Mouse (Mus musculus) hematopoietic multipotent progenitor cell, adult 10-12 weeks (in vitro differentiated cells): ENCODE results near the gene Sdr39u1. TPM values are rescaled to one million over a fixed set of nuclear protein-coding genes. Genes with fewer than 3 reads are reported as not detected.

ENCODE experiments used
- polyA plus RNA-seq: library from polyadenylated mRNA; stranded (reverse); fragments of >175 nt; gene quantifications from 2 replicates; pipeline ENCODE4 v1.2.3, GENCODE M21; 2012; ENCODE audit warnings: low replicate concordance

The Sdr39u1 gene
- polyA plus RNA-seq = 13.1 and 24.5 TPM in 2 replicates

GRCm38 (mm10) chr14:55899701-55900413, at the start of gene Sdr39u1:
TSS of gene Sdr39u1 (minus strand) at chr14:55900293.

GRCm38 (mm10) chr14:55944575-55944974, 44.5 kb upstream of the Sdr39u1 start, which contains the start of gene Cma1:
TSS of gene Cma1 (minus strand) at chr14:55944675.

DNA sequence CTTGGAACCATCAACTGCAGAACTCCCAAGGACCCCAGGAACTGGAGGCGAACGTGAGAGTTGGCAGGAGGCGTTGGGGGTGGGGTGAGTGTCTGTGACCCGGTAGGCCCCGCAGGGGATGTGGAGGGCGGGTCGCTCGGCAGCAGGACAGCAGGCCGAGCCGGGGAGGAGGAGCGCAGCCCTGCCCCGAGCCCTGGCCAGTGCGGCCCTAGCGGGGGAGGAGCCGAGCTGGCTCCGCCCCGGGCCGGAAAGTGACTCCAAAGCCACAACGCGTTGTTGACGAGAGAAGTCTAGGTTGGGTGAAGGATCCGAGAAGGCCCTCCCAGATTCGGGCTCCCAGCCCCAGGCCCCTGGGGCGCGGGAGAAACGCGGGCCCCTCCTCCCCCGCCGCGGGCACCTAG, 15.4 kb downstream of the Sdr39u1 start, which contains the start of gene Khnyn:
TSS of gene Khnyn (plus strand) at position 235 of the 401 bp plus-strand sequence.

DNA sequence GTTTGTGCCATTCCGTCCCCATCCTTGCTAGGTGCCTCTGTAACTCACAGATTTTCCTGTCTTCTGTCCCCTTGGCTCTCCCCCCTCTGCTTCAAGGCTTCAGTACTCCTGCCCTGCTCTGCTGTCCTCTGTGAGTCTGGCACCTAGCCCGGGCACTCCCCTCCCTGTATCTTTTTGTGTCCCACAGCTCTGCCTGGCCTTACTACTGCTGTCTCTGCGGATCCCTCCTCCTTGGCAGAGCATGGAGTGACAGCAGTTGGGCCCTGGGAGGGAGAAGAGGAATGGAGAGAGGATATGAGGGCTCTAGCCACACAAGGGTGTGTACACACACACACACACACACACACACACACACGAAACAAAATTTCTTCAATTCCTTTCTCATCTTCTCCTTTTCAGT, 15.9 kb downstream of the Sdr39u1 start, which contains the start of gene Cbln3:
TSS of gene Cbln3 (minus strand) at position 227 of the 400 bp plus-strand sequence.

DNA sequence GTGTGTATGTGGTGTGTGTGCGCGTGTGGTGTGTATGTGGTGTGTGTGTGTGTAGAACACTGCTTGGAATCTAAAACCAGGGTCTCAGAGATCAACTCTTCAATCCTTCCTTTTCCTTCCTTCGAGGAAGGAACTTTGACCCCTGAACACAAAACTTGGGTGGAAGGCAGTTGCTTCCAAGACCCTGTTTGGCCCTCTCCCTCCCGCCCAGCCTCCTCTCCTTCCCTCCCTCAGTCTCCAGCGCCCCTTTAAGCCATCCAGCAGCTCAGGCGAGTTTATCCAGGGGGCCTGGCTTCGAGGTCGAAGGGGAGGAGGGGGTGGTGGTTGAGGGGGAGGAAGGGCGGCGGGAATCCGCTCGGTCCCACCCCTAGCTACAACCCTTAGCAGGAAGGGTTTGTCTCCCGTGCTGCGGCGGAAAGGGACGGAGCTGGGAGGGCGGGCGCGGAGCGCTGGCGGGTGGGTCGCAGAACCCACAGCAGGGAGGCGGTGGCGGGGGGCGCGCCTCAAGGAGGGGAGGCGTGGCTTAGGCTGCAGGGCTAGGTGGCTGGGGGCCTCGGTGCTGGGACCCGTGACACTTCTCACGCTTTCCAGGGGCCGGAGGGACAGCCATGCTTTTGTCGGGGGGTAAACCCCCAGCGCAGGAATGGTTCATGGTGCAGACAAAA, 46.3 kb downstream of the Sdr39u1 start, which contains the start of gene Nynrin:
TSS of gene Nynrin (plus strand) at position 390 of the 665 bp plus-strand sequence.

Other genes with a start within 250 kb of the Sdr39u1 start
- gene Mdp1, start 239.8 kb downstream of the Sdr39u1 start, polyA plus RNA-seq = 18.5 and 23.8 TPM in 2 replicates
- 5.9 and 22.3 TPM in 2 replicates for gene Gmpr2, start 228.4 kb downstream of the Sdr39u1 start, polyA plus RNA-seq
- 36.9 and 68.6 TPM in 2 replicates for gene Nedd8, start 228.2 kb downstream of the Sdr39u1 start, polyA plus RNA-seq
- 48.2 and 59.6 TPM in 2 replicates for gene Tinf2, start 218.5 kb downstream of the Sdr39u1 start, polyA plus RNA-seq
- gene Tgm1, start 186.4 kb downstream of the Sdr39u1 start, polyA plus RNA-seq = 13.8 and 16.6 TPM in 2 replicates
- 27.4 and 45.7 TPM in 2 replicates for gene Rabggta, start 178.0 kb downstream of the Sdr39u1 start, polyA plus RNA-seq
- gene Dhrs1, start 154.6 kb downstream of the Sdr39u1 start, polyA plus RNA-seq = 8.3 and 9.9 TPM in 2 replicates
- gene Nop9, start 154.6 kb downstream of the Sdr39u1 start, polyA plus RNA-seq = 16.1 and 20.1 TPM in 2 replicates
- 0.11 and 0.15 TPM in 2 replicates for gene Cideb, start 141.8 kb downstream of the Sdr39u1 start, polyA plus RNA-seq
- gene Ltb4r2, start 138.9 kb downstream of the Sdr39u1 start, polyA plus RNA-seq = 0.13 and 0.56 TPM in 2 replicates
- gene Ltb4r1, start 134.3 kb downstream of the Sdr39u1 start, polyA plus RNA-seq = 4.6 and 38.8 TPM in 2 replicates
- 0.45 and 1.2 TPM in 2 replicates for gene Adcy4, start 116.2 kb downstream of the Sdr39u1 start, polyA plus RNA-seq
- 43.4 and 85.4 TPM in 2 replicates for gene Ripk3, start 111.4 kb downstream of the Sdr39u1 start, polyA plus RNA-seq
- gene Nfatc4, start 77.1 kb downstream of the Sdr39u1 start, polyA plus RNA-seq = 0.08 and 0.16 TPM in 2 replicates
- gene Nynrin, start 46.3 kb downstream of the Sdr39u1 start, polyA plus RNA-seq = 0.58 and 0.74 TPM in 2 replicates
- gene Cbln3, start 15.9 kb downstream of the Sdr39u1 start, polyA plus RNA-seq = 0.03 and 0.25 TPM in 2 replicates
- 32.4 and 55.4 TPM in 2 replicates for gene Khnyn, start 15.3 kb downstream of the Sdr39u1 start, polyA plus RNA-seq
- gene Cma1, start 44.4 kb upstream of the Sdr39u1 start, polyA plus RNA-seq = 0.73 and 2.0 TPM in 2 replicates
- not detected in 2 replicates for gene Cma2, start 50.7 kb upstream of the Sdr39u1 start, polyA plus RNA-seq
- 0.82 TPM in 1 of 2 replicates, not detected in the other for gene Mcpt1, start 117.7 kb upstream of the Sdr39u1 start, polyA plus RNA-seq
- not detected in 2 replicates for gene Mcpt9, start 130.2 kb upstream of the Sdr39u1 start, polyA plus RNA-seq
- 0.11 TPM in 1 of 2 replicates, not detected in the other for gene Mcpt2, start 141.7 kb upstream of the Sdr39u1 start, polyA plus RNA-seq
- gene Mcpt4, start 162.0 kb upstream of the Sdr39u1 start, polyA plus RNA-seq = 11.9 TPM in 1 of 2 replicates, not detected in the other
- 0.50 and 1.1 TPM in 2 replicates for gene Mcpt8, start 185.0 kb upstream of the Sdr39u1 start, polyA plus RNA-seq
- gene Ctsg, start 202.3 kb upstream of the Sdr39u1 start, polyA plus RNA-seq = 1.4 and 2.0 TPM in 2 replicates
- not detected in 2 replicates for gene Gzme, start 220.3 kb upstream of the Sdr39u1 start, polyA plus RNA-seq
- not detected in 2 replicates for gene Gzmd, start 232.3 kb upstream of the Sdr39u1 start, polyA plus RNA-seq